Mouse (Mus musculus) testis, postnatal 14 days (tissue): ENCODE results near the gene Olfr1112.
"Not testable (repeated sequence)": the region's sequence is repeated elsewhere in the genome, so short reads cannot be mapped to it uniquely, and the experiment has no call there.

ENCODE experiments used
- DNase-seq: peaks from one replicate; pipeline ENCODE4 v3.0.0; 2021; ENCODE audit warnings: low spot score

The Olfr1112 gene

GRCm38 (mm10) chr2:87187498-87187897 is at the start of gene Olfr1112:
Olfr1112 (plus strand) TSS chr2:87187798.
- no peak for DNase-seq

- DNase-seq, result no peak
These were observed 47.4 kb upstream of the Olfr1112 start, which contains the start of gene Olfr1110 for GRCm38 (mm10) chr2:87140200-87140599. Olfr1110 (minus strand) TSS chr2:87140300.

GRCm38 (mm10) chr2:87152524-87152923 is 35.1 kb upstream of the Olfr1112 start, which contains the start of gene Olfr1111:
Olfr1111 (minus strand) TSS chr2:87152624.
- DNase-seq, result no peak

GRCm38 (mm10) chr2:87167731-87168130 is 19.9 kb upstream of the Olfr1112 start:
- not testable (repeated sequence) for DNase-seq

GRCm38 (mm10) chr2:87208670-87209069 is 21.1 kb downstream of the Olfr1112 start, which contains the start of gene Olfr1113:
Olfr1113 (plus strand) TSS chr2:87208970.
- no peak for DNase-seq
